Mouse (Mus musculus): ENCODE measurements around the gene Acss1. TPM values are rescaled to one million over a fixed set of nuclear protein-coding genes. Genes with fewer than 3 reads are reported as not detected.

Gene Acss1
- polyA plus RNA-seq (2012; rRNA removed), result 31.3 and 36.9 TPM in 2 replicates

DNA sequence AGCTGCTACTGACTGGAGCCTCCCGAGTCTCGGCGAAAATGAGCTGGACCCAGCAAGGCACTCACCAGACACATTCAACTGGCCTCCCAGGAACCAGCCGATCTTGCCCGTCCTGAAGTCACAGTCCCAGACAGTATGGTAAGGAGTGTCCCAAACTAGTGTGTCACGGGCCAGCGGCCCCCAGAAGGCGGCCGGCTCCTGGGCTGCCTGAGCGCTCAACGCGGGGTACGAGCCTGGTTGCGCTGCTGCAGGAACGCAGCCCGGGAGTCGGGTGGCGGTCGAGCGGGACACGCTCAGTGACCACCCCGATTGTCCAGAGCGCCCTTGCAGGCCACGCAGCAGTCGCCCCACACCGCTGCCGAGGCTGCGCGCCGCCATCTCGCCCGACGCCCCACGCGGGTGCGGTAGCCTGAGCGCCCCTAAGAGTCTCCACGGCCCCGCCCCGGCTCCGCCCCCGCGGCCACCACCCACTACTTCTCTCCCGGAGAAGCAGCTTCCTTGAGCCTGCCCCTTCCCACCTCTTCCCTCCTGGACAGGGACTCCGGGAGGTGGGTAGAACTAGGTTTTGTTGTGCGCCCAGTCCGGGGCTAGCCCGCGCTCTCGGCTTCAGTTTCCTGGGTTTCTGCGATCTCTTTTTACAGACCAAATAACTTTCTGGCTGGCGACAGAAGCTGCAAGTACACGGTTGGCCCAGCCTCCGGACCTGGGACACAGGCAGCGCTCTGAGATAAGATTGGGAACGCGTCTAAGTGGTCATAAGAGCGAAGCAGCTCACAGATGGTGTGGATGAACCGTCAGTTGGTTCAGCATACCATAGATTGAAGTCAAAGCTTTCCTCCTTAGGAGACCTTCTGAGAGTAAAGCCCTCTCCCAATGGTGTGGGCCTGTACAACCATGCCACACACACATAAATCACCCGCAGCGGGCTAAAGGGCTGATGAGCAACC is at the start of gene Acss1:
Gene Acss1, minus strand, starts transcription at position 681 of the 947 bp plus-strand sequence.

DNA sequence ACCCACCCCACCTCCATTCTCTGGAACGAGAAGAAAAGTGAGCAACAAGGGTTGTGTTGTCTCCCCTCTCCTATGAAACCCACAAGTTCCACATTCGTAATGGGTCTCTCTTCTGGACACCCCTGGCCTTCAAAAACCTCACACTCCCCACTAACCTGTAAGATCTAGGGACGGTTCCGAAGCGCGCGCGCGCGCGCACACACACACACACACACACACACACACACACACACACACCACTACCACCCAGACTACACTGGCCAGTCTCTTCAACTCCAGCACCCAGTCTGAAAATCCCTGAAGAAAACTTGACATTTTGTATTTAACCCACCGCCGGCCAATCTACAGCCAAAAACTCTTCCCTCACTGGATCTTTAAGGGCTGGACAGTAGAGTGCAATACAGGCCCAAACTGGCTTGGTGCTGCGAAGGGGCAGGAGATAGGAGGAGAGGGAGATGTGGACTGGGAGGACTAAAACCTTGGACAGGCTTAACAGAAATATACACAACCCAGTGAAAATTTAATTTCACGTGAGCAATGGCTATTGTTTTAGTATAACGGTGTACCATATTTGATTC is 21.0 kb upstream of the Acss1 start, which contains the start of gene Vsx1:
Gene Vsx1, minus strand, starts transcription at position 138 of the 578 bp plus-strand sequence.

DNA sequence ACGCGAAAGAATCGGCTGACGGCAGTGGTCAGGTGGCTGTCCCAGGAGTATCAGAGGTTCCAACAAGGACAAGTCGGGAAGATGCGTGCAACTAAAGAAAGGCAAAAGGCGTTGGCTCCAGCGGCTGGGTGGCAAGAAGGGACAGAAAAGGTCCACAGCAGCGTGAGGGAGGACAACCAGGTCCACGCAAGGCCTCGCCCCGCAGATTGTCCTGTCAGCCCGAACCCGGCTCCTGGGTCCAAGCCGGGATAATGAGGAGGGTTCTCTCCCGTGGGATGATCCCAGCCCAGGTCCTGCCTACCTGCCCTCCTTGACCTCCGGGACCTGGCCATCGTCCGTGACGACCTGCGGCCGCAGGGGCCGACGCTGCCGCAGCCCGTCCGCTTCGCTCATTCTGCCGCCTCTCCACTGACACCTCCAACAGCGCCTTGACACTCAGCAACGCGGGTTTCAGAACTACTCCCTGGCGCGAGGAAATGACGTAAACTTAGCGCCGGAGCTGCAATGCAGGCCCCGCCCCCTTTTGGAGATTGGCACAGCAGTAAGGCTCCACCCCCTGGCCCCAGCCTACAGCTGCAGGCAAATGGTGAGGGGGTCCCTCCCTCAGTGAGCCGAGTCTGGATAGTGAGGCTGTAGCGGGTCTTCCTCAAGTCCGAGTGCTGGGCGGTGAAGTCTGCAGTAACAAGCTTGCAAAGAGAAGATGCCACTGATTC is 60.1 kb downstream of the Acss1 start, which contains the start of gene Apmap:
Gene Apmap, minus strand, starts transcription at position 481 of the 713 bp plus-strand sequence.

DNA sequence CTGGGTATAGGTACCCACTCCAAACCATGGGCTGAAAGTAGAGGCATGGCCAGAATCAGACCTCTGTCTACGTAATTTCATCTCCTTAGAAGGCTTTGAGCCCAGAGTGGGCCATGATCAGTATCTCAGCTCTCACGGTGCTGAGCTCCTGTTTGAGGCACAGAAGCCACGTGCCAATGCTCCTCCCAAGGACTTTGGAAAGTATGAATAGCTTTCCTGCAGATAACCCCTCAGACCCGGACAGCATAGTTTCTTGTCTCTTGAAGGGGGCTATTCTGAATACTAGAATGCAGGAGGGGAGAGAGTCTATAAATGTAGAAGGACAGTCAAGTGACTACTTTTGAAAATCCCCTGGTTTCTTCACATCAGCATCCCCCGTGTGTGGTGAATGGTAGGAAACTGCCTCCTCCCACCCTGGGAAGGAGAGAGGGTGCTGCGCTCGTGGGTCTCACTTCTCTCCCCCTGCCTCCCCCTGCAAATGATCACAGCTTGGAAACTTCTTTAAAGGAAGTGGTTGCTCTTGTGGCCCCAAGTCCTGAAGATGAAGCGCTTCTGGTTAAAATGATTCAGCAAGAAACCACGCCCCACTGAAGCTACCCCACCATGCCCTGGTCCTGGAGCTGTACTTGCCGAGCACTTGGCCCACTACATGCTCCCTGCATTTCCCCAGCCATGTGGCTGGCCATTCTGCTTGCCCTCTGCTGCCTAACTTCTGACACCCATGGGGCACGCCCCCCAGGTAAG is 98.3 kb downstream of the Acss1 start, which contains the start of gene Cst7:
Gene Cst7, plus strand, starts transcription at position 569 of the 744 bp plus-strand sequence.

Other genes starting within 250 kb of the Acss1 start
- gene Zfp442, start 217.0 kb downstream of the Acss1 start, polyA plus RNA-seq (2012; rRNA removed), result 0.14 and 0.19 TPM in 2 replicates
- 0.02 TPM in 2 replicates for gene Zfp345, start 183.4 kb downstream of the Acss1 start, polyA plus RNA-seq (2012; rRNA removed)
- 2.8 and 3.9 TPM in 2 replicates for gene Cst7, start 98.1 kb downstream of the Acss1 start, polyA plus RNA-seq (2012; rRNA removed)
- gene Apmap, start 59.9 kb downstream of the Acss1 start, polyA plus RNA-seq (2012; rRNA removed), result 17.6 and 20.7 TPM in 2 replicates
- not detected in 2 replicates for gene Vsx1, start 20.9 kb upstream of the Acss1 start, polyA plus RNA-seq (2012; rRNA removed)
- gene Entpd6, start 80.5 kb upstream of the Acss1 start, polyA plus RNA-seq (2012; rRNA removed), result 6.6 and 7.6 TPM in 2 replicates
- 11.9 and 14.0 TPM in 2 replicates for gene Pygb, start 118.2 kb upstream of the Acss1 start, polyA plus RNA-seq (2012; rRNA removed)
- 9.8 and 11.2 TPM in 2 replicates for gene Abhd12, start 236.2 kb upstream of the Acss1 start, polyA plus RNA-seq (2012; rRNA removed)
- gene Gins1, start 236.9 kb upstream of the Acss1 start, polyA plus RNA-seq (2012; rRNA removed), result 29.7 and 35.4 TPM in 2 replicates

All from liver, embryonic 14 days (tissue).